Mouse (Mus musculus): ENCODE results near the gene Cd72.

DNA sequence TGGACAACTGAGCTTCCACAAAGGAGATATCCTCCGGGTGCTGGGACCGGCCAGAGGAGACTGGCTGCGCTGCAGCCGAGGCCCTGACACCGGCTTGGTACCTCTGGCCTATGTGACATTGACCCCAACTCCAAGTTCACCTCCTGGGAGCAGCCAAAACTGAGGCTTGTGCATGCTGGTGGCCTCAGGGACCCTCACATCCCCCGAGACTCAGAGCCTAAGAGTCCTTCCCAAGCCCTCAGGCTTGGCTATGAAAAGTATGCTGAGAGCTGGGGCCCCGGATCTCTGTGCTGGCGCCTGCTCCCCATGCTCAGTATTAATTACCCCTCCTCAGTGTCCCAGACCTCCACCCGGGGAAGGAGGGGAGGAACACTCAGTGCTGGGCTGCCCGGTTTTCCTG is 27.9 kb downstream of the Cd72 start:
- no peak for TF ChIP-seq CTCF (IDR thresholded peaks at IDR 0.05; ENCODE audit: extremely low read depth, insufficient read depth, low read length)
- no peak for TF ChIP-seq POLR2A (IDR thresholded peaks at IDR 0.05; ENCODE audit: extremely low read depth, insufficient read depth, low read length)
